Mouse (Mus musculus) heart, embryonic 12.5 days (tissue): ENCODE measurements around the gene Prss48. TPM values are rescaled to one million over a fixed set of nuclear protein-coding genes. Genes with fewer than 3 reads are reported as not detected.
"Not testable (repeated sequence)": the region's sequence is repeated elsewhere in the genome, so short reads cannot be mapped to it uniquely, and the experiment has no call there.

Experiments
- ATAC-seq: fragments of 200-750 bp; cut with Nextera tagmentation; 2 replicates; pipeline ENCODE4 v1.8.0; 2017; ENCODE audit warnings: moderate TSS enrichment, moderate library complexity; ENCODE audit not compliant: insufficient number of reproducible peaks, low FRiP score
- H3K27ac ChIP-seq: fragments of 300-500 bp; sonication (generic); 2 replicates; pipeline ENCODE4 v1.5.1; 2016; ENCODE audit warnings: mild to moderate bottlenecking, moderate library complexity; ENCODE audit not compliant: poor library complexity, severe bottlenecking
- H3K27me3 ChIP-seq: fragments of 300-500 bp; sonication (generic); replicated peaks from 2 replicates; pipeline ENCODE4 v1.6.1; 2016; ENCODE audit warnings: mild to moderate bottlenecking, moderate library complexity
- H3K36me3 ChIP-seq: fragments of 300-500 bp; sonication (generic); 2 replicates; pipeline ENCODE4 v1.6.1; 2016; ENCODE audit warnings: mild to moderate bottlenecking, moderate library complexity
- H3K4me1 ChIP-seq: fragments of 300-500 bp; sonication (generic); replicated peaks from 2 replicates; pipeline ENCODE4 v1.6.1; 2016; ENCODE audit warnings: mild to moderate bottlenecking
- H3K4me2 ChIP-seq: fragments of 300-500 bp; sonication (generic); 2 replicates; pipeline ENCODE4 v1.6.1; 2016; ENCODE audit warnings: mild to moderate bottlenecking, moderate library complexity
- H3K4me3 ChIP-seq: fragments of 300-500 bp; sonication (generic); 2 replicates; pipeline ENCODE4 v1.5.1; 2016; ENCODE audit warnings: mild to moderate bottlenecking
- H3K9ac ChIP-seq: fragments of 300-500 bp; sonication (generic); 2 replicates; pipeline ENCODE4 v1.6.1; 2016; ENCODE audit warnings: mild to moderate bottlenecking, moderate library complexity
- H3K9me3 ChIP-seq: fragments of 300-500 bp; sonication (generic); replicated peaks from 2 replicates; pipeline ENCODE4 v1.6.1; 2016; ENCODE audit warnings: mild to moderate bottlenecking, moderate library complexity
- WGBS: fragments of 180-500 bp; shearing (Covaris S2); methylation state at CpG from one replicate; pipeline ENCODE4 v1.1.7; 2016; 5-methylcytosine and 5-hydroxymethylcytosine counted together
- polyA plus RNA-seq: library from polyadenylated mRNA; unstranded; fragments of >200 nt; fragmentation: Nextera tagmentation; extraction: Ambion mirVana; gene quantifications from 2 replicates; pipeline ENCODE4 v1.2.1, GENCODE M21; 2016

Gene Prss48
- polyA plus RNA-seq, 1 experiment from 2014 or later: not detected

DNA sequence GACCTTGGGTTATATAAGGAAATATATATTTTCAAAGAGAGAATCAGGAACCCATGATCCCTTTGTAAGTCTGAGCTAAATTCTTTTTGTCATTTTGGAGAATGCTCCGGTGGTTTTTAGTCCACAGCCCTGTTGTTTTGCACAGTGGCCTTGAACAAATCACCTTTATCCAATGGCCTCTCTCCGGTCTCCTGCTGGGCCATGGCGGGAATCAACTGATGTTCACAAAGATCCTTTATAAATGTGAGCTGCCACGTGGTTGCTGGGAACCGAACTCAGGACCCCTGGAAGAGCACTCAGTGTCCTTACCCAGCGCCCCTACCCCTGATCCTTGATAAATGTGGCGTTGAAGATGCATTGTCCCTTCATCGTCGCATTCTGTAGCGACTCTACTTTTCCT lies 2.5 kb upstream of the Prss48 start:
- no peaks in the 10 kb centered on the region for H3K27me3 ChIP-seq
- 0 out of 2 replicates have a peak, but pooled peaks cover 4% of the 10 kb centered on the region for H3K4me1 ChIP-seq
- H3K27ac ChIP-seq: no peak overlapping the region
- H3K36me3 ChIP-seq: peaks cover 9% of the 10 kb centered on the region
- no peak overlapping the region for H3K9ac ChIP-seq
- WGBS: 92% methylated on average over 10 of the region's 10 CpGs
- H3K9me3 ChIP-seq: no peaks in the 10 kb centered on the region
- H3K4me3 ChIP-seq: no peak overlapping the region
- ATAC-seq: no peak
- H3K4me2 ChIP-seq: no peak overlapping the region

DNA sequence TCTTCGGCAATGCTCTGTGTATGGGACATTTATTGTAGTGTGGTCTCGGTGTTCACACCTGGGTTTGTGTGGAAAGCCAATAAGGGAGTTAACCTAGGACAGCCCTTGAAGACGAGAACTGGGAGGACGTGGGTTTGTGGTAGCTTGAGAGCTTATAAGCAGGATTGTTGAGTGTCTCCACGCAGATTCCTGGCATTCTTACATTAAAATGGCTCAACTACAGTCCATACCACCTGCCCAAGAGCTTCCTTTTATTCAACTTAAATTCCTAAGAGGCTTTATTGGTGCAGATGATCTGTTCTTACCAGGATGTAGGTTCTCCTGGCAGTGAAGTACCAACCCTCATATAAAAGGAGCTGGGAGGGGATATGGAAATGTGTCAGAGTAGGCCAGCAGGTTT lies 649 bp upstream of the Prss48 start:
- 76% methylated on average over 5 of the region's 5 CpGs for WGBS
- H3K9me3 ChIP-seq: no peaks in the 10 kb centered on the region
- no peak for ATAC-seq
- no peaks in the 10 kb centered on the region for H3K27me3 ChIP-seq
- H3K4me3 ChIP-seq: no peak overlapping the region
- H3K9ac ChIP-seq: no peak overlapping the region
- no peak overlapping the region for H3K4me2 ChIP-seq
- H3K4me1 ChIP-seq: 0 out of 2 replicates have a peak, but pooled peaks cover 4% of the 10 kb centered on the region
- H3K27ac ChIP-seq: no peak overlapping the region
- no peaks in the 10 kb centered on the region for H3K36me3 ChIP-seq

DNA sequence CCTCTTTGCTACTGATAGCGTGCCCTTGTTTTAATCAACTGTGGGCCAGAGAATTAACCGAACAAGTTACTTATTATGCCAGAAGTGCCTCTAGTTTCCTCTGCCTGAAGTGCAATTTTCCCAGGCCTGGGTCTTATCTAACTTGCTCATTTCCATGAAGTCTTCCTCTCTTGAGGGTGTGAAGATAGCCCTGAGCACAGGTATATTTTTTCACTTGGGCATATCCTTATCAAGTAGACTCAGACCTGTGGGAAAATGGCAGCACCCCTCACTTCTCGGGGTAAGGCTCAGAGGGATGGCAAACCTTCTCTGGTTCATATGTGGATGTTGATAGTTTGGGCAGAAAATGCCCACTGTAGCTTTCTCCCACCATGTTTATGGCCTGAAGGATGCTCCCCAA lies 1.0 kb downstream of the Prss48 start:
- no peak for ATAC-seq
- Histone ChIP-seq H3K4me2 (no peak overlapping the region), H3K4me1 (0 out of 2 replicates have a peak, but pooled peaks cover 4% of the 10 kb centered on the region), H3K36me3 (no peaks in the 10 kb centered on the region), H3K27me3 (no peaks in the 10 kb centered on the region), H3K9me3 (no peaks in the 10 kb centered on the region), H3K4me3 (no peak overlapping the region), H3K9ac (no peak overlapping the region), H3K27ac (no peak overlapping the region)
- 84% methylated on average over 3 of the region's 3 CpGs for WGBS

DNA sequence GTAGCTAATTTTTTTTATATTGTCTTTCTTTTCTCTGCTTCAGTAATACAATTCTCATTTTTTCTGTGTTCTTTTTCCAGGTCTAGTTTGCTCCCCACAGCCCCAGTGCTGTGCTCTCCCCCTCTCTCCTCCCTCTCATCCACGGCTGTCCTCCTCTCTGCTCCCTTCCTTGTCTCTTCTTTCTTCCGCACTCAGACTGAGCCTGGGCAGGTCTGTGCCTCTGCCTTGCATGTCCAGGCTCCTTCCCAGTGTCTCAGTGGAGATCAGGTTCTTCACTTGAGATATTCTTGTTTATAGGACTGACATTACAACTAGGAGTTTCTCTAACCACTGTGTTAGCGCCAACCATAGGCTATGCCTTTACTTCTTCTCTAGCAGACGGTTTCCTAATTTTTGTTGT lies 7.6 kb downstream of the Prss48 start:
- Histone ChIP-seq H3K4me1 (peaks cover 23% of the 10 kb centered on the region), H3K36me3 (no peaks in the 10 kb centered on the region), H3K9ac (no peak overlapping the region), H3K4me2 (no peak overlapping the region), H3K9me3 (no peaks in the 10 kb centered on the region), H3K4me3 (no peak overlapping the region), H3K27ac (no peak overlapping the region), H3K27me3 (no peaks in the 10 kb centered on the region)
- no peak for ATAC-seq
- WGBS: 89% methylated on average over 4 of the region's 4 CpGs

DNA sequence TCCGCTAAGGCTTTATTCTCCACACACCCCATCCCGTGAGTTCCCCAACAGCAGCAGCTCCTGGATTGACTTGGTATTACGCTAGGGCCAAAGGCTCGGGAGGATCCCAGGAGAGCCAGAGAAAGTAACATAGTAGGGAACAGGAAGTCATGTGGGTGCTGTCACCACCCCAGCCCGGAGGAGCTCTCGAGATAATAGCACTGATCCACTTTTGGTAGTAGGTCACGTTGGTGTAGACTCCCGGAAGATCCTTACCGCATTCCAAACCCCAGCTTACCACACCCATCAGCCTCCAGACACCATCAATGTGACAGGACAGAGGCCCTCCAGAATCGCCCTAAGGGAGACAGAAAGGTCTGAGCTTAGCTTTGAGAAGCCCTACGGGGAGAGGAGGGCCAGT lies 8.5 kb downstream of the Prss48 start:
- 24% methylated on average over 11 of the region's 11 CpGs for WGBS
- Histone ChIP-seq H3K9me3 (no peaks in the 10 kb centered on the region), H3K4me1 (peaks cover 23% of the 10 kb centered on the region), H3K27me3 (no peaks in the 10 kb centered on the region), H3K4me2 (peak overlapping the region; percentile 55), H3K27ac (no peak overlapping the region), H3K36me3 (no peaks in the 10 kb centered on the region), H3K9ac (no peak overlapping the region), H3K4me3 (no peak overlapping the region)
- ATAC-seq: peak; percentile 66; the same call in 1 of the 2 replicates

DNA sequence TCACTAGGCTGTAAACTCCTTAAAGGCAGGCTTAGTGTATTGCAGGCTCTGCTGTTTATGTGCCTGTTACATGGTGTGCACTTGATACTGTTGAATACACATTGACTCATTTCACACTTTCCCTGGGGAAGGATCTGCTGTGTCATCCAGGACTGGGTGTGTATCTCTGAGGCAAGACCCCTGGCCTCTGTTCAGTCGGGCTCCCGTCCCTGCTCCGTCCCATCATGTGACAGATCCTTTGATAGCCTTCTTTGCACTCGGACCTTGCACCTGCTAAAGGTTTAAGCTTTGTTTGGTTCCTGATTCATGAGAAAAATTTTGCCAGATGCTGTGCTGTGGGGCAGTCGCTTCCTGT lies 10.5 kb downstream of the Prss48 start:
- Histone ChIP-seq H3K27ac (no peak overlapping the region), H3K4me2 (no peak overlapping the region), H3K9ac (no peak overlapping the region), H3K4me1 (peaks cover 23% of the 10 kb centered on the region), H3K27me3 (no peaks in the 10 kb centered on the region), H3K36me3 (no peaks in the 10 kb centered on the region), H3K9me3 (0 out of 2 replicates have a peak, but pooled peaks cover 4% of the 10 kb centered on the region), H3K4me3 (no peak overlapping the region)
- WGBS: 52% methylated on average over 5 of the region's 5 CpGs
- ATAC-seq: peak; percentile 76

DNA sequence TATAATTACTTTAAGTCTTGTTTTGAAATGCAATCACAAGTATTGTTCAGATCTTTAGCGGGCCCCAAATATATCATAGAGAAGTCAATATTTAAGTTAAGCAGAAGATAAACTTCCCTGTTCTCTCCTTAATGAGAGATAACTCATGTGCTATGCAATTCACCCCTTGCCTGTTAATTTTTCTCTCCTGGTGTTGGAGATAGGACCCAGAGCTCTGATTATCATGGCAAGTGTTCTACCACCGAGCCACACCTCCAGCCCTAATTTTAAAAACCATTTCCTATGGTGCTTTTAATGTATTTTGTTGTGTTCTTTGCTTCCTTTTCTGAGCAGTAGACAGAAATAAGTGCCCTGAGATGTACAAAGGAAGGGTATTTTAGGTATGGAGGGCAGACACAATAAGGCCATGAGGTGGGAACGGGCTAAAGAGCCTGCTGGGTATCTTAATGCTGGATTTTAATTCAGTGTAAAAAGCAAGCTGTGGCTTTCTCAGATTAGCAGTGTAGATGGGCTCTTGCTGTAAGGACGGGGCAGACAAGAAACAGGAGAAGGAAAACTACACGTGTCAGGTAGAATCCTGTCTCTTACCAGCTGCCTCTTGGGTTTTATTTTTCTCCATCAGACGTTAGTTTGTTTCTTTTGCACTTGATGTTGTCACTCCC lies 11.0 kb downstream of the Prss48 start:
- Histone ChIP-seq H3K27me3 (no peaks in the 10 kb centered on the region), H3K4me2 (no peak overlapping the region), H3K36me3 (no peaks in the 10 kb centered on the region), H3K9ac (no peak overlapping the region), H3K4me1 (peaks cover 23% of the 10 kb centered on the region), H3K27ac (no peak overlapping the region), H3K9me3 (0 out of 2 replicates have a peak, but pooled peaks cover 4% of the 10 kb centered on the region), H3K4me3 (no peak overlapping the region)
- 48% methylated on average over 6 of the region's 6 CpGs for WGBS
- ATAC-seq: no peak

DNA sequence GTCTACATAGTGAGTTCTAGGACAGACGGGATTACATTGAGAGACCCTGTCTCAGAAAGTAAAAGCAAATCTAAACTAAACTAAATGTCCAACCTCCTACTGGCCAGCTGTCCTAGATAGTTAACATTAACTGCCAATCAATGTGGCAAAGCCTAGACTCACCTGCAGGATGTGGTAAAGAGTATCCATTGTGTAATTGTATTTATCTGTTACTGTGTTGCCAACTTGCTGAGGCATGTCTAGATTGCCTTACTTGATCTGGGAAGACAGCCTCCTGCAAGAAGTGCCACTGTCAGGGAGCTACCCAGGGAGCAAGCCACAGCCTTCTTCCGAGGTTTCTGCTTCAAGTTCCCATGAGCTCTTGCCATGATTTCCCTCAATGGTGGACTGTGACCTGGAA lies 15.1 kb downstream of the Prss48 start:
- ATAC-seq: no peak
- WGBS: 82% methylated on average over 2 of the region's 2 CpGs

DNA sequence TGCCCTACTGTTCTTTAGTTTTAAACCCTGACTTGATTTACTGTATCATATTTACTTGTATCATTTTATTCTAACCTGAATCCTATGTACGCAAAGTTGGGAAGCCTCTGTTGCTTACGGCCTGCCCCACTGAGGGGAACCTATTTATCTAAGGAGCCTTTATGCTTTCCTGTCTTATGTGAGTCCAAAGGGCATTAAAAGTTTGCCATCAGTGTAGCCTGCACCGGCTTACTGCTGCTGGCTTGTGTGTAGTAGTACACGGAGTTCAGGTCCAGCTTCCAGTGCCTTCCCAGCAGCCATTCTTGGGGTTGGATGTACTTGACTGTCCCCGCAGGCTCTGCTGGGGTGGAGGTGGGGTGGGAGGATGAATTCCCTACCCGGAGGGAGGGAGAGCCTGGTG lies 17.8 kb downstream of the Prss48 start:
- Histone ChIP-seq H3K36me3 (peaks cover 5% of the 10 kb centered on the region; the same call in 1 of the 2 replicates), H3K4me3 (no peak overlapping the region), H3K4me2 (no peak overlapping the region), H3K9ac (no peak overlapping the region), H3K27ac (no peak overlapping the region), H3K9me3 (0 out of 2 replicates have a peak, but pooled peaks cover 4% of the 10 kb centered on the region), H3K4me1 (peaks cover 9% of the 10 kb centered on the region), H3K27me3 (no peaks in the 10 kb centered on the region)
- 85% methylated on average over 6 of the region's 6 CpGs for WGBS
- no peak for ATAC-seq

More for the DNA sequence above, 15.1 kb downstream of the Prss48 start:
- no peaks in the 10 kb centered on the region for H3K27me3 ChIP-seq
- no peak overlapping the region for H3K27ac ChIP-seq
- 0 out of 2 replicates have a peak, but pooled peaks cover 4% of the 10 kb centered on the region for H3K9me3 ChIP-seq
- no peak overlapping the region for H3K4me3 ChIP-seq
- H3K9ac ChIP-seq: no peak overlapping the region
- H3K4me2 ChIP-seq: no peak overlapping the region
- H3K36me3 ChIP-seq: no peaks in the 10 kb centered on the region
- H3K4me1 ChIP-seq: peaks cover 8% of the 10 kb centered on the region

DNA sequence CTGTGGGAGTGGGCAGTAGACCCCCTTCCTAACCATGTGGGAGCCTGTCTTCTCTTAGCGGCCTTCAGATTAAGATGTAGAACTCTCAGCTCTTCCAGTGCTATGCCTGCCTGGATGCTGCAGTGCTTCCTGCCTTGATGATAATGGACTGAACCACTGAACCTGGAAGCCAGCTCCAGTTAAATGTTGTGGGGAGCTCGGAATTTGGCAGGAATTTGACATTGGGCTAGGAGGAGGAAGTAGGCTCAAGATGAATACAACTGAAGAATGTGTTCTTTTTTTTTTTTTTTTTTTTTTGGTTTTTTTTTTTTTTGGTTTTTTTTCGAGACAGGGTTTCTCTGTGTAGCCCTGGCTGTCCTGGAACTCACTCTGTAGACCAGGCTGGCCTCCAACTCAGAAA lies 20.5 kb downstream of the Prss48 start:
- H3K27me3 ChIP-seq, H3K36me3 ChIP-seq, ATAC-seq, H3K9ac ChIP-seq, H3K4me3 ChIP-seq, H3K4me2 ChIP-seq, H3K27ac ChIP-seq, H3K9me3 ChIP-seq: not testable (repeated sequence)
- 84% methylated on average over 3 of the region's 3 CpGs for WGBS
- peaks cover 13% of the 10 kb centered on the region for H3K4me1 ChIP-seq

DNA sequence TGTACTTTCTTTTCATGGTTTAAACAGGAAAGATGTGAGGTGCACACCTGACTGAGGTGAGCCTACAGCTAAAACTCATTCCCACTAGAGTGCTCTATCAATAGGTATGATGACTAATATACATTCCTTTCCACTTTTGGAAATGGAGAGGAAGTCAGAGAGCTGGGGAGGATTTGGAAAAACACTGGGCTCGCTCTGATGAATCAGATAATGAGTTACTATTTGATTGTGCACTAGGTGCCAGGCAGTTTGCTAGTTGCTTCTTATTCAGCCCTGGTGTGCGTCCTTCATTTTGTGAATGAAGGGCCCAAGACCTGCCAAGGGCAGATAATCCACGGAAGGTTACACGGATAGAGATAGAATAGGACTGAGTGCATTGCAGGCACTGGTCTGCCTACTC lies 22.3 kb downstream of the Prss48 start:
- no peak overlapping the region for H3K27ac ChIP-seq
- no peaks in the 10 kb centered on the region for H3K9me3 ChIP-seq
- H3K36me3 ChIP-seq: peaks cover 5% of the 10 kb centered on the region; the same call in 1 of the 2 replicates
- H3K4me2 ChIP-seq: no peak overlapping the region
- no peak overlapping the region for H3K4me3 ChIP-seq
- H3K9ac ChIP-seq: no peak overlapping the region
- no peaks in the 10 kb centered on the region for H3K27me3 ChIP-seq
- peaks cover 13% of the 10 kb centered on the region for H3K4me1 ChIP-seq
- WGBS: 66% methylated on average over 4 of the region's 4 CpGs
- ATAC-seq: no peak

DNA sequence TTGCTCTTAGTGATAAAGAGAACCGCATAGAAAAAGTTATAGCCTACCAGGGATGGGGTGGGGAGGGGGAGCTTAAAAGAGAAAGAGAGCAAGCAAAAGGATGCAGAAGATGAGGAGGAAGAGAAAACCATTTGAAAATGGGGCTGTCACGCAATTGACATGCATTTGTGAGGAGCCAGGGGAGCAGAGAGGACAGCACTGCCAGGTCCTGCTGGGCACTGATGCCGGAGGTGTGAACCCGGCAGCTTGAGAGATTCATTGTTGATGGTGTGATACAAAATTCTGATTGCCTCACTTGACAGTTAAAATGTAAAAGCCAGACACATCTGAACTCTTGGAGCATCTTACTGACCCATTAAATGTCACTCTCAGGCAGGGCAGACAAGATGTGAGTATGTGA lies 27.8 kb downstream of the Prss48 start:
- 64% methylated on average over 4 of the region's 4 CpGs for WGBS
- Histone ChIP-seq H3K4me3 (no peak overlapping the region), H3K9me3 (no peaks in the 10 kb centered on the region), H3K36me3 (no peaks in the 10 kb centered on the region), H3K4me2 (no peak overlapping the region), H3K27ac (no peak overlapping the region), H3K27me3 (no peaks in the 10 kb centered on the region), H3K4me1 (peaks cover 22% of the 10 kb centered on the region), H3K9ac (no peak overlapping the region)
- no peak for ATAC-seq
